Comparison of ENCODE assay signal across 33 mouse cellular contexts in genomic region chr2:160914656-160915055, GRCm38 (mm10). TPM values are rescaled to one million over a fixed set of nuclear protein-coding genes. Genes with fewer than 3 reads are reported as not detected.
DNase-seq lines count a peak whose midpoint lies in the region; ATAC-seq and TF ChIP-seq lines count a peak whose summit lies in the region.
"Had no signal": no experiment of that assay in that cellular context is flagged by ENCODE, and none has a peak within 500 bp of the region (broad histone marks: within the 10 kb centered on the region; RNA-seq: fewer than 3 reads in every experiment).

No protein-coding gene starts in this region.

- H3K9me3 ChIP-seq in lung, embryonic 14.5 days (ENCODE audit: low read depth, low read length) = no peaks in the 10 kb centered on the region
- H3K9me3 ChIP-seq in intestine, embryonic 16.5 days (ENCODE audit: control insufficient read depth, low read length) = no peaks in the 10 kb centered on the region
- H3K9me3 ChIP-seq: embryonic facial prominence, embryonic 13.5 days; heart, embryonic 12.5 days; hindbrain, embryonic 13.5 days; midbrain, embryonic 10.5 days; midbrain, embryonic 15.5 days; neural tube, embryonic 15.5 days had no signal

- 0 out of 2 replicates have a peak, but pooled peaks cover 4% of the 10 kb centered on the region for H3K4me1 ChIP-seq in lung, embryonic 14.5 days (ENCODE audit: insufficient read depth)
- H3K4me1 ChIP-seq in intestine, embryonic 16.5 days (ENCODE audit: control insufficient read depth, insufficient read depth, low read length) = peaks cover 12% of the 10 kb centered on the region; the same call in 1 of the 2 replicates

- H3K4me3 ChIP-seq in lung, embryonic 14.5 days (ENCODE audit: low read depth, low read length) = no peak overlapping the region
- H3K4me3 ChIP-seq in intestine, embryonic 16.5 days (ENCODE audit: low read length) = no peak overlapping the region
- H3K4me3 ChIP-seq: embryonic facial prominence, embryonic 13.5 days; erythroblast, embryonic 14.5 days; gastrocnemius, adult 2 months; heart, adult 2 months; heart, embryonic 12.5 days; hindbrain, embryonic 13.5 days; midbrain, embryonic 10.5 days; midbrain, embryonic 15.5 days; neural tube, embryonic 15.5 days had no signal

- no peaks in the 10 kb centered on the region for H3K36me3 ChIP-seq in lung, embryonic 14.5 days (ENCODE audit: insufficient read depth)
- no peaks in the 10 kb centered on the region for H3K36me3 ChIP-seq in intestine, embryonic 16.5 days (ENCODE audit: control insufficient read depth, insufficient read depth, low read length)
- H3K36me3 ChIP-seq: embryonic facial prominence, embryonic 13.5 days; heart, embryonic 12.5 days; hindbrain, embryonic 13.5 days; midbrain, embryonic 10.5 days; midbrain, embryonic 15.5 days; neural tube, embryonic 15.5 days had no signal

- DNase-seq in cerebellum, adult 9-10 months = peak; percentile 38
- DNase-seq in cerebellum, adult 11-12 months = no peak
- peak; percentile 27 for DNase-seq in lung, embryonic 14.5 days
- no peak for DNase-seq in lung, postnatal 25 days (ENCODE audit: low spot score)
- no peak for DNase-seq in adrenal gland, postnatal 14 days
- DNase-seq in layer of hippocampus, postnatal 36 days = no peak
- DNase-seq: adrenal gland, postnatal 36 days; embryo, embryonic 11 days; gastrocnemius, adult 2 months; heart, adult 2 months; heart, postnatal 4 days; kidney, adult 8-10 months; kidney, postnatal 4 days; left cerebral cortex, postnatal 4 days; liver; retina, postnatal 1 day; right cerebral cortex, postnatal 14 days; thymus, adult 2 months; thymus, postnatal 36 days had no signal

- H3K9ac ChIP-seq in lung, embryonic 14.5 days = no peak overlapping the region
- no peak overlapping the region for H3K9ac ChIP-seq in intestine, embryonic 16.5 days (ENCODE audit: low read depth, low read length)
- H3K9ac ChIP-seq: embryonic facial prominence, embryonic 13.5 days; heart, embryonic 12.5 days; hindbrain, embryonic 13.5 days; liver, embryonic 14.5 days; midbrain, embryonic 15.5 days; neural tube, embryonic 15.5 days had no signal

- no peak for TF ChIP-seq CTCF in lung, embryonic 14.5 days (IDR thresholded peaks at IDR 0.05; ENCODE audit: low read depth)

- H3K4me2 ChIP-seq in lung, embryonic 14.5 days = no peak overlapping the region
- H3K4me2 ChIP-seq in intestine, embryonic 16.5 days (ENCODE audit: low read depth, low read length) = no peak overlapping the region
- H3K4me2 ChIP-seq: embryonic facial prominence, embryonic 13.5 days; heart, embryonic 12.5 days; hindbrain, embryonic 13.5 days; midbrain, embryonic 15.5 days; neural tube, embryonic 15.5 days had no signal

- no peak for ATAC-seq in lung, embryonic 14.5 days (ENCODE audit: insufficient read depth)
- ATAC-seq in intestine, embryonic 16.5 days = no peak
- ATAC-seq: forebrain, embryonic 16.5 days; lung, postnatal 0 days; midbrain, embryonic 15.5 days; Patski had no signal

- WGBS in lung, embryonic 14.5 days = 64% methylated on average over 9 of the region's 9 CpGs
- 62% methylated on average over 9 of the region's 9 CpGs for WGBS in intestine, embryonic 16.5 days

- H3K27me3 ChIP-seq in lung, embryonic 14.5 days (ENCODE audit: insufficient read depth, low read length) = peaks cover 20% of the 10 kb centered on the region
- peaks cover 25% of the 10 kb centered on the region for H3K27me3 ChIP-seq in intestine, embryonic 16.5 days (replicated peaks; ENCODE audit: control insufficient read depth, insufficient read depth, low read length)

- peak overlapping the region; percentile 55 for H3K27ac ChIP-seq in lung, embryonic 14.5 days (ENCODE audit: low read depth)
- H3K27ac ChIP-seq in intestine, embryonic 16.5 days (ENCODE audit: low read length) = peak overlapping the region; percentile 58
- H3K27ac ChIP-seq: gastrocnemius, adult 2 months; heart, adult 2 months; hindbrain, embryonic 13.5 days; kidney, postnatal 0 days; liver, embryonic 14.5 days; midbrain, embryonic 15.5 days; neural tube, embryonic 15.5 days had no signal

RNA-seq across cellular contexts. Expression of gene Emilin3, which starts 2.5 kb away (rescaled TPM):
- polyA plus RNA-seq in lung, embryonic 14.5 days (2014; fragmentation: Nextera tagmentation; extraction: Ambion mirVana) = 10.6 and 14.0 TPM in 2 replicates
- polyA plus RNA-seq in intestine, embryonic 16.5 days (2015; fragmentation: Nextera tagmentation; extraction: Ambion mirVana) = 24.4 and 24.8 TPM in 2 replicates
- total RNA-seq in adrenal gland, postnatal 14 days (2021) = 0.15 and 0.23 TPM in 2 replicates
- under 1 TPM in 1 of 2 experiments, not detected in 1; 0.15 TPM for total RNA-seq in layer of hippocampus, postnatal 36 days (2021)
- total RNA-seq: adrenal gland, postnatal 36 days; MEL had no signal
- polyA plus RNA-seq: erythroblast, embryonic 14.5 days; Patski had no signal

RNA-seq across cellular contexts. Expression of gene Lpin3, which starts 34.2 kb away (rescaled TPM):
- polyA plus RNA-seq in lung, embryonic 14.5 days (2014; fragmentation: Nextera tagmentation; extraction: Ambion mirVana) = 1.5 and 2.5 TPM in 2 replicates
- polyA plus RNA-seq in intestine, embryonic 16.5 days (2015; fragmentation: Nextera tagmentation; extraction: Ambion mirVana) = 11.9 and 14.0 TPM in 2 replicates
- total RNA-seq in adrenal gland, postnatal 14 days (2021) = 36.2 and 42.1 TPM in 2 replicates
- 1 to 10 TPM; 1.1 to 1.4 TPM for total RNA-seq in layer of hippocampus, postnatal 36 days (2021)
- polyA plus RNA-seq: erythroblast, embryonic 14.5 days; forebrain, embryonic 16.5 days had no signal

RNA-seq across cellular contexts. Expression of gene Zhx3, which starts 41.9 kb away (rescaled TPM):
- polyA plus RNA-seq in lung, embryonic 14.5 days (2014; fragmentation: Nextera tagmentation; extraction: Ambion mirVana) = 12.0 and 13.0 TPM in 2 replicates
- polyA plus RNA-seq in intestine, embryonic 16.5 days (2015; fragmentation: Nextera tagmentation; extraction: Ambion mirVana) = 5.9 and 6.6 TPM in 2 replicates
- 87.8 and 103 TPM in 2 replicates for total RNA-seq in adrenal gland, postnatal 14 days (2021)
- total RNA-seq in layer of hippocampus, postnatal 36 days (2021) = 100 to 1,000 TPM in 1 of 2 experiments, 10 to 100 TPM in 1; 92.9 to 124 TPM

Comparison
In these comparisons a context has a peak if more than half of its experiments do, and no peak if none do; other contexts are left out.
1. DNase-seq: peak in cerebellum, adult 9-10 months (single experiment) and lung, embryonic 14.5 days (single experiment); none in cerebellum, adult 11-12 months (single experiment), lung, postnatal 25 days (single experiment), adrenal gland, postnatal 14 days (single experiment) and layer of hippocampus, postnatal 36 days (0 of 2).
2. RNA of gene Lpin3, which starts 34.2 kb away (total RNA-seq): 36.2 to 42.1 TPM in adrenal gland, postnatal 14 days; 1.1 to 1.4 TPM in layer of hippocampus, postnatal 36 days; every median in the first group is over 10 times any median in the second.